Mouse (Mus musculus): ENCODE data around the gene Tmeff1.

The Tmeff1 gene

GRCm38 (mm10) chr4:48584421-48585240, at the start of gene Tmeff1:
Tmeff1 (plus strand) TSS chr4:48585174.
- DNase-seq (ENCODE audit: low read depth, low spot score): peak; percentile 75

GRCm38 (mm10) chr4:48536275-48536674, 48.7 kb upstream of the Tmeff1 start:
- DNase-seq (ENCODE audit: low read depth, low spot score): no peak

DNA sequence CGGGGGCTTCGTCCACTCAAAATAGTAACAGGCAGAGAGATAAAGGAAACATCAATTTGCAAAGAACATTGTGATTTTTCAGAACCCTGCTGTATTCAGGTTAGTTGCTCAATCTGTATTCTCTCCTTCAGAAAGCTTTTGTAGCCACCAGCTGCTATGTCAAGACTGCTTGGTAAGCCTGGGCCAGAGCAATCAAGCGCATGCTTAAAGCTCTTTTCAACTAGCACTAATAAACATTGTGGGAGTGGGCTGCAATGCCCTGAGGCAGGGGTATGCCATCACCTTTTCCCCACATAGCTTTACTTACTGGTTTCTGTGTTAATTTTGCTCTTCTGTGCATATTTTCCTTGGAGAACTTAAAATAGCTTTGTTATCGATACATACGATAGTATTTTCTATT, 48.0 kb upstream of the Tmeff1 start:
- no peak for DNase-seq (ENCODE audit: low read depth, low spot score)

DNA sequence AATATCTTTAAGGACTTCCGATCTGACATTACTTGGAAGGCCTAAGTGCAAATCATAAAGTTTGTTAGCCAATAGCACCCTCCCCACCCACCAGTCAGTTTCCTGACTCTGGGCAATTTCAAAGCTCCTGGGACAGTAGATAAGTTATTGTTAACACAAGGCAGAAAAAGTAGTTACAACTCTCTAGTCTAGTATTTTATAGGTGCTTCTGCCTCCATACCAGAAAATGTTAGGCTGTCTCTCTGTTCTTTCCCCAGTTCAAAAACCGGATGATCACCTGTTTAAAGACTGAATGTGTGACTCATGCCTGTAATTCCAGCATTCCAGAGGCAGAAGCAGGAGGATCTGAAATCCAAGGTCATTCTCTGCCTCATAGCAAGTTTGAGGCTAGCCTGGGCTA, 46.4 kb upstream of the Tmeff1 start:
- DNase-seq (ENCODE audit: low read depth, low spot score): no peak

- DNase-seq (ENCODE audit: low read depth, low spot score): no peak
Observed at GRCm38 (mm10) chr4:48539841-48540575, 45.0 kb upstream of the Tmeff1 start, which contains the start of gene Msantd3. Msantd3 (plus strand) TSS chr4:48539935.

GRCm38 (mm10) chr4:48540576-48541111, 44.3 kb upstream of the Tmeff1 start:
- no peak for DNase-seq (ENCODE audit: low read depth, low spot score)

DNA sequence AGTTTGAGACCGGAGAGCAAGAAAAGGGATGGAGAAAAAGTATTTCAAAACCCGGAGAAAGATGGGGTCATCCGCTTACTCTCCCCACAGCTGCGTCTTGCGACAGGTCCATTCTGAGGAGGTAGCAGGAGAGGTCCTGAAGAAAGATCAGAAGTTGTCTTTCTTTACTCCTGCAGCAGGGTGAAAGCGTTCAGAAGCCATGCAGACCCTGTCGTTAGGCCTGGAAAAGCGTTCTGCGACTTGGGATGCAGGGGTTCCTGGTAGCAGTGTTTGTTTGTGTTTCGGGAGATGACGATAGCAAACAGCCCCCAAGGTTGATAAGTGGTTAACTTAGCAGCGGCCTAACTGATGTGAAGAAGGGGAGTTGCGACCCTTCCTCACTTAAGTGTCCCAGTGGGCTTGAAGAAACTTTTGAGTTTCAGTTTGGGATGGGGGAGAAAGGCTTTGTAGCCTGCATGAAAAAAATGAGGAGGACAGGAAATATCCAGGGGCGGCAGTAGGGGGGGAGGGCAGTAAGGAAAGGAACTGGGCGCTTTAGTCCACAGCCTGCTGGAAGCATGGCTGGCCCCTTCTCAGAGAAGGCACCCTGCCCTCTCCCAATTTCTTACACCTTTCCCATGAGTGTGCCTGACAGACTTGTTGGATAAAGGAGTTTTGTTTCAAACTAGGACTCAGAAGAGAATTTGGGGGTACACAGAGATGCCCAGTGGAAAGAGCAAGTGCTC, 43.3 kb upstream of the Tmeff1 start:
- no peak for DNase-seq (ENCODE audit: low read depth, low spot score)

GRCm38 (mm10) chr4:48542351-48542750, 42.6 kb upstream of the Tmeff1 start:
- DNase-seq (ENCODE audit: low read depth, low spot score): no peak

- no peak for DNase-seq (ENCODE audit: low read depth, low spot score)
Observed at GRCm38 (mm10) chr4:48543071-48543865, 41.7 kb upstream of the Tmeff1 start.

GRCm38 (mm10) chr4:48544141-48544540, 40.8 kb upstream of the Tmeff1 start:
- no peak for DNase-seq (ENCODE audit: low read depth, low spot score)

- no peak for DNase-seq (ENCODE audit: low read depth, low spot score)
Observed at GRCm38 (mm10) chr4:48545966-48546365, 39.0 kb upstream of the Tmeff1 start.

DNA sequence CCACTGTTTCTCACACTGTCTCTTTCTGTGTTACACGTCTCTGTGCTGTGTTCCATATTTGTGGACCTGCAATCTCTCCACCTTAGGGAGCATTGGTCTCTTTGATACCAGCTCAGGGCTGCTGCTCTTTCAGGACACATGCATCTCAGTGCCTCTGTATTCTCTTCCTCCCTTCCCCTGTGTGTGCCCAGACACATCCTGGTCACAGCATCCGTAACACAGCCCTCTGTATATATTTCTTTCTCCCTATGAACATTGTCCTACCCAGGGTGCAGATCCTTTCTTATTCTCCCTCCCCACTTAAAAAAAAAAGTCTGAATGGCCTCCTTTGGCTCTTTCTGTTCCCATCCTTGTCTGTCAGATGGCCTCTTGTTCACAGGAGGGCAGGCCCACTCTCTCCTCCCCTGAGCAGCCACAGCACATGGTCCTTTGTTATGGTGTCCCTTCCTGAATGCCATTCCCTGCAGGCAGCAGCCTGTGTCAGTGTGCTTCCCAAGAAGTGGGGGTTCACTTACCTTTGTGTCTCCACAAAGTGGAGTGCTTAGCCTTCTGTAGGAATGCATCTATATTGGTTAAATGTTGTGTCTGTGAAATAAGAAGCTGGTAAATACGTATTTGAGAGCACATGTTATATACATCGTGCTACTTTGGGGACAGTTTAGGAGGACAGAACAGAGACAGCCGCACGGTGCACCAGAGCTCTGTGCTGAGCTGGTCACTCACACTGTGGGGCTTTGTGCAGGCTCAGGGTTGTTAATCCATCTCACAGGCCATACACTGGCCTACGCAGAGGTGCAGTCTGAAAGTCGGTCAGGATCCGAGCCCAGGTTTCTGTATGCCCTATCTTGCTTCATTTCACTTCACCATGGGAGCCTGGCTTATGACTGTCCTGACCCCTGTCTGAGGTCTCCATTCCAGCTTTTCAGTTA, 38.1 kb upstream of the Tmeff1 start:
- DNase-seq (ENCODE audit: low read depth, low spot score): no peak

- no peak for DNase-seq (ENCODE audit: low read depth, low spot score)
Observed at GRCm38 (mm10) chr4:48548393-48549045, 36.5 kb upstream of the Tmeff1 start.

DNA sequence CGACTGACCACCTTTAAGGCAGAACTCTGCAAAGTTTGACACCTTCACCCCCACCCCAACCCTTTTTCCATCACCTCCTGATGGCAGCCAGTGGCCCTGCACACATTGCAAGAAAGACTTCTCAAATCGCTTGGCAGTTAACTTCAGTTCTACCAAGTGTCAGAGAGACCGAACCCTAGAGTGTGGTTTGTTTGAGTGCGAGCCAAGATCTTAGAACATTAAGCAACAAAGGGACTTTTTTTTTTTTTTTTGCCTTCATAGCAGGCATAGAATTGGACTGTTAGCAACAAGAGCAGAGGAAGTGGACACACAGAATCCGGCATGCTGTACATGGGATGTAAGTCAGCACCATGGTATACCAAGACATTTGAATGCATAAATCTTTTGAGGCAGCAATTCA, 35.3 kb upstream of the Tmeff1 start:
- no peak for DNase-seq (ENCODE audit: low read depth, low spot score)

GRCm38 (mm10) chr4:48552486-48553064, 32.4 kb upstream of the Tmeff1 start:
- DNase-seq (ENCODE audit: low read depth, low spot score): no peak

GRCm38 (mm10) chr4:48554132-48554531, 30.8 kb upstream of the Tmeff1 start:
- no peak for DNase-seq (ENCODE audit: low read depth, low spot score)

DNA sequence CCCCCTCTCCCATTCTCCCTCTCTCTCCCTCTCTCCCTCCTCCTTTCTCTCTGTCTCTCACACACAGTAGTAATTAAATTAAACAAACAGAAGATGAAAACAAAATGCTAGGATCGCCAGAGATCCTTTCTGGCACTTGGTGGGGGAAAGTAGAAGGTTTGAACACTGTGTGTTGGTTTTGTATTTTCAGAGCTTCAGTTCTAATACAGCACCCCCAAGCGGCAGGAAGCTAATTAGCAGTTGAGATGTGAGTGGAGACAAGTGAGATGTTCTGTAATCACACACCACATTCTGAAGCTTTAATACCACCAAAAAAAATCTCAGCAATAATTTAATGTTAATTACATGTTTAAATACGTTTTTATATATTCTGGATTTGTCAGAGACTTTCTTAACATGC, 29.2 kb upstream of the Tmeff1 start:
- no peak for DNase-seq (ENCODE audit: low read depth, low spot score)

DNA sequence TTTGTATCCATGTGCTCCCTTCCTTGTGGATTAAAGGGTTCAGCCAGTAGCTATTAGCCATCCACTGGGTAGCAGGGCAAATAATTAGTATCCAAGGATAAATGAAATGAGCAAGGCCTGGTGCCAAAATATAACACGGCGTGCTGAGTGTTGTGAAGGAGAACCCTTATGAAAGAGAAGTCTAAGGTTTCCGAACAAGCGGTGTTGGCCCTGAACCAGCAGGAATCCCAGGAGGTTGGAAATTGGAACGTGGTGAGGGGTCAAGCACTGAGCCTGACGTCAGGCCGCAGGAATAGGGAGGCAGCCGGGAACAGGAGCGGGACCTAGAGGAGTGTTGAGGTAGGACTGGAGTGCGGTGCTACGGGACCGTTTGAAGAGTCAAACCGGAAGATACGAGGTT, 25.3 kb upstream of the Tmeff1 start:
- no peak for DNase-seq (ENCODE audit: low read depth, low spot score)

DNA sequence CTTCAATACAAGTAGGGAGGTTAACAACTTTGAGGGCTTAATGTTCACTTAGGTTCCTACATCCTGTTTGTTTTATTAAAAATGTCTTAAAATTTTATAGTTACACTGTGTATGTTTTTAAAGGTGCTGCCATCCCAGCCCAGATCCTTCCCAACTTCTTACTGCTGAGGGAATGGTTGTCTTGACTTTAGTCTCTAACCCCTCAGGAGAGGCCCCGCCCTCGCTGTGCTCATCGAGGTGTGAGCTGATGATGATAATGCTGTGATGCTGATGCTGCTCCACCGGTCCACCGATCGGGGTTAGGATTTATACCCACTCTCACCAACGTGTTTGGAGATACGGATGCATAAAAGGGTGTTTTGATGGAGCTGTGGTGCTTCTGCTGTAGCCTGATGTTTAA, 23.1 kb upstream of the Tmeff1 start:
- DNase-seq (ENCODE audit: low read depth, low spot score): no peak
